Mouse (Mus musculus) forebrain, embryonic 15.5 days (tissue): ENCODE measurements around the gene Cog6. TPM values are rescaled to one million over a fixed set of nuclear protein-coding genes. Genes with fewer than 3 reads are reported as not detected.

Experiments used
- ATAC-seq: fragments of 200-750 bp; cut with Nextera tagmentation; replicated peaks from 2 replicates; pipeline ENCODE4 v1.8.0; 2017; ENCODE audit warnings: mild to moderate bottlenecking, moderate TSS enrichment, moderate library complexity
- H3K27ac ChIP-seq: fragments of 300-500 bp; sonication (generic); replicated peaks from 2 replicates; pipeline ENCODE4 v1.5.1; 2015; ENCODE audit warnings: mild to moderate bottlenecking, inconsistent platforms
- H3K27me3 ChIP-seq: fragments of 300-500 bp; sonication (generic); 2 replicates; pipeline ENCODE4 v1.6.1; 2015; ENCODE audit warnings: inconsistent platforms
- H3K36me3 ChIP-seq: fragments of 300-500 bp; sonication (generic); 2 replicates; pipeline ENCODE4 v1.6.1; 2015; ENCODE audit warnings: mild to moderate bottlenecking, inconsistent platforms
- H3K4me1 ChIP-seq: fragments of 300-500 bp; sonication (generic); 2 replicates; pipeline ENCODE4 v1.6.1; 2015; ENCODE audit warnings: inconsistent platforms
- H3K4me2 ChIP-seq: fragments of 300-500 bp; sonication (generic); replicated peaks from 2 replicates; pipeline ENCODE4 v1.6.1; 2015; ENCODE audit warnings: mild to moderate bottlenecking, inconsistent platforms
- H3K4me3 ChIP-seq: fragments of 300-500 bp; sonication (generic); 2 replicates; pipeline ENCODE4 v1.5.1; 2015; ENCODE audit warnings: mild to moderate bottlenecking, inconsistent platforms
- H3K9ac ChIP-seq: fragments of 300-500 bp; sonication (generic); replicated peaks from 2 replicates; pipeline ENCODE4 v1.6.1; 2015; ENCODE audit warnings: mild to moderate bottlenecking, inconsistent platforms
- H3K9me3 ChIP-seq: fragments of 300-500 bp; sonication (generic); 2 replicates; pipeline ENCODE4 v1.6.1; 2016; ENCODE audit warnings: inconsistent platforms
- WGBS: fragments of 180-500 bp; shearing (Covaris S2); methylation state at CpG from one replicate; pipeline ENCODE4 v1.1.7; 2015; ENCODE audit warnings: mixed read lengths; 5-methylcytosine and 5-hydroxymethylcytosine counted together
- polyA plus RNA-seq: library from polyadenylated mRNA; unstranded; fragments of >200 nt; fragmentation: Nextera tagmentation; extraction: Ambion mirVana; gene quantifications from 2 replicates; pipeline ENCODE4 v1.2.1, GENCODE M21; 2015

The Cog6 gene
- polyA plus RNA-seq: 63.9 and 72.0 TPM in 2 replicates

GRCm38 (mm10) chr3:53016436-53017340 is at the start of gene Cog6:
Gene Cog6 (minus strand): TSS chr3:53017237.
- Histone ChIP-seq H3K4me2 (peak within 1 kb of the TSS; percentile 70), H3K36me3 (peaks cover 12% of the 10 kb centered on the region), H3K9ac (peak within 1 kb of the TSS; percentile 71), H3K27me3 (no peaks in the 10 kb centered on the region), H3K9me3 (no peaks in the 10 kb centered on the region), H3K4me1 (peaks cover 7% of the 10 kb centered on the region), H3K27ac (peak within 1 kb of the TSS; percentile 45), H3K4me3 (peak within 1 kb of the TSS; percentile 54)
- 5% methylated on average over 53 of the region's 53 CpGs for WGBS
- ATAC-seq: peak; percentile 96

GRCm38 (mm10) chr3:53066095-53066372 is 49.0 kb upstream of the Cog6 start:
- Histone ChIP-seq H3K36me3 (no peaks in the 10 kb centered on the region), H3K9ac (no peak overlapping the region), H3K4me1 (no peaks in the 10 kb centered on the region), H3K27ac (no peak overlapping the region), H3K4me2 (no peak overlapping the region), H3K27me3 (no peaks in the 10 kb centered on the region), H3K4me3 (no peak overlapping the region), H3K9me3 (no peaks in the 10 kb centered on the region)
- no peak for ATAC-seq
- 88% methylated on average over 4 of the region's 4 CpGs for WGBS

GRCm38 (mm10) chr3:53065267-53066094 is 48.4 kb upstream of the Cog6 start:
- no peaks in the 10 kb centered on the region for H3K9me3 ChIP-seq

GRCm38 (mm10) chr3:53063423-53064147 is 46.5 kb upstream of the Cog6 start:
- WGBS: 59% methylated on average over 13 of the region's 13 CpGs
- no peaks in the 10 kb centered on the region for H3K9me3 ChIP-seq
- no peak overlapping the region for H3K27ac ChIP-seq
- H3K27me3 ChIP-seq: no peaks in the 10 kb centered on the region
- H3K4me1 ChIP-seq: no peaks in the 10 kb centered on the region
- no peaks in the 10 kb centered on the region for H3K36me3 ChIP-seq
- H3K4me2 ChIP-seq: no peak overlapping the region
- no peak overlapping the region for H3K4me3 ChIP-seq
- ATAC-seq: no peak
- no peak overlapping the region for H3K9ac ChIP-seq

More at GRCm38 (mm10) chr3:53065267-53066094, 48.4 kb upstream of the Cog6 start:
- WGBS: 86% methylated on average over 13 of the region's 13 CpGs
- Histone ChIP-seq H3K4me2 (no peak overlapping the region), H3K4me3 (no peak overlapping the region), H3K27me3 (no peaks in the 10 kb centered on the region), H3K27ac (no peak overlapping the region), H3K4me1 (no peaks in the 10 kb centered on the region), H3K36me3 (no peaks in the 10 kb centered on the region), H3K9ac (no peak overlapping the region)
- no peak for ATAC-seq

GRCm38 (mm10) chr3:53059959-53060358 is 42.9 kb upstream of the Cog6 start:
- Histone ChIP-seq H3K36me3 (no peaks in the 10 kb centered on the region), H3K27ac (no peak overlapping the region), H3K9ac (no peak overlapping the region), H3K4me1 (no peaks in the 10 kb centered on the region), H3K4me2 (no peak overlapping the region), H3K9me3 (no peaks in the 10 kb centered on the region), H3K27me3 (no peaks in the 10 kb centered on the region), H3K4me3 (no peak overlapping the region)
- WGBS: 94% methylated on average over 2 of the region's 2 CpGs
- no peak for ATAC-seq

GRCm38 (mm10) chr3:53056430-53056829 is 39.4 kb upstream of the Cog6 start:
- Histone ChIP-seq H3K4me3 (no peak overlapping the region), H3K4me1 (peaks cover 2% of the 10 kb centered on the region; the same call in 1 of the 2 replicates), H3K27ac (no peak overlapping the region), H3K9ac (no peak overlapping the region), H3K4me2 (no peak overlapping the region), H3K9me3 (no peaks in the 10 kb centered on the region), H3K36me3 (no peaks in the 10 kb centered on the region), H3K27me3 (no peaks in the 10 kb centered on the region)
- WGBS: 93% methylated on average over 10 of the region's 10 CpGs
- ATAC-seq: no peak

GRCm38 (mm10) chr3:53052385-53052784 is 35.3 kb upstream of the Cog6 start:
- H3K4me3 ChIP-seq: no peak overlapping the region
- WGBS: 58% methylated on average over 8 of the region's 8 CpGs
- peaks cover 2% of the 10 kb centered on the region; the same call in 1 of the 2 replicates for H3K4me1 ChIP-seq
- no peak overlapping the region for H3K9ac ChIP-seq
- ATAC-seq: no peak
- no peak overlapping the region for H3K27ac ChIP-seq
- H3K36me3 ChIP-seq: no peaks in the 10 kb centered on the region
- no peaks in the 10 kb centered on the region for H3K9me3 ChIP-seq
- no peaks in the 10 kb centered on the region for H3K27me3 ChIP-seq
- no peak overlapping the region for H3K4me2 ChIP-seq

GRCm38 (mm10) chr3:53046371-53046770 is 29.3 kb upstream of the Cog6 start:
- no peak overlapping the region for H3K27ac ChIP-seq
- no peak overlapping the region for H3K9ac ChIP-seq
- H3K4me3 ChIP-seq: no peak overlapping the region
- H3K4me1 ChIP-seq: peaks cover 18% of the 10 kb centered on the region
- WGBS: 90% methylated on average over 6 of the region's 6 CpGs
- no peaks in the 10 kb centered on the region for H3K27me3 ChIP-seq
- no peaks in the 10 kb centered on the region for H3K36me3 ChIP-seq
- H3K9me3 ChIP-seq: no peaks in the 10 kb centered on the region
- H3K4me2 ChIP-seq: no peak overlapping the region
- ATAC-seq: no peak

GRCm38 (mm10) chr3:53045697-53046096 is 28.7 kb upstream of the Cog6 start:
- no peak for ATAC-seq
- no peaks in the 10 kb centered on the region for H3K9me3 ChIP-seq
- H3K4me2 ChIP-seq: no peak overlapping the region
- no peaks in the 10 kb centered on the region for H3K36me3 ChIP-seq
- H3K4me1 ChIP-seq: peaks cover 24% of the 10 kb centered on the region
- no peaks in the 10 kb centered on the region for H3K27me3 ChIP-seq
- H3K4me3 ChIP-seq: no peak overlapping the region
- WGBS: 81% methylated on average over 4 of the region's 4 CpGs
- no peak overlapping the region for H3K27ac ChIP-seq
- no peak overlapping the region for H3K9ac ChIP-seq

- no peaks in the 10 kb centered on the region for H3K27me3 ChIP-seq
- no peak for ATAC-seq
- no peak overlapping the region for H3K27ac ChIP-seq
- no peaks in the 10 kb centered on the region for H3K36me3 ChIP-seq
- peak overlapping the region; percentile 17 for H3K4me3 ChIP-seq
- peak overlapping the region; percentile 30; the same call in 1 of the 2 replicates for H3K9ac ChIP-seq
- peaks cover 24% of the 10 kb centered on the region for H3K4me1 ChIP-seq
- H3K9me3 ChIP-seq: no peaks in the 10 kb centered on the region
- 71% methylated on average over 11 of the region's 11 CpGs for WGBS
- H3K4me2 ChIP-seq: peak overlapping the region; percentile 29
These were observed 27.8 kb upstream of the Cog6 start for GRCm38 (mm10) chr3:53044682-53045299.

GRCm38 (mm10) chr3:53044238-53044637 is 27.2 kb upstream of the Cog6 start:
- no peak overlapping the region for H3K9ac ChIP-seq
- H3K4me2 ChIP-seq: peak overlapping the region; percentile 29
- WGBS: 71% methylated on average over 7 of the region's 7 CpGs
- H3K27ac ChIP-seq: no peak overlapping the region
- no peaks in the 10 kb centered on the region for H3K9me3 ChIP-seq
- ATAC-seq: no peak
- H3K36me3 ChIP-seq: no peaks in the 10 kb centered on the region
- peak overlapping the region; percentile 10 for H3K4me3 ChIP-seq
- peaks cover 24% of the 10 kb centered on the region for H3K4me1 ChIP-seq
- no peaks in the 10 kb centered on the region for H3K27me3 ChIP-seq
